23 mouse cellular contexts compared by ENCODE assay signal in genomic region chr1:74256782-74257181, GRCm38 (mm10). TPM values are rescaled to one million over a fixed set of nuclear protein-coding genes. Genes with fewer than 3 reads are reported as not detected.
DNase-seq lines count a peak whose midpoint lies in the region; ATAC-seq and TF ChIP-seq lines count a peak whose summit lies in the region.
"Had no signal": no experiment of that assay in that cellular context is flagged by ENCODE, and none has a peak within 500 bp of the region (broad histone marks: within the 10 kb centered on the region; RNA-seq: fewer than 3 reads in every experiment).

No protein-coding gene starts in this region.

- peaks cover 99% of the 10 kb centered on the region for H3K36me3 ChIP-seq in heart, embryonic 13.5 days
- peaks cover 78% of the 10 kb centered on the region for H3K36me3 ChIP-seq in liver, postnatal 0 days (replicated peaks; ENCODE audit: insufficient read depth, low read length)

- ATAC-seq in heart, embryonic 13.5 days (ENCODE audit: extremely low read depth, insufficient number of reproducible peaks, low FRiP score, low TSS enrichment), result no peak; the same call in 1 of the 2 replicates
- no peak for ATAC-seq in liver, postnatal 0 days
- ATAC-seq: forebrain, postnatal 0 days; inflammation-experienced regulatory T-cells, adult 6 months had no signal

- DNase-seq in heart, adult 9 months (ENCODE audit: low spot score in 2 of 2), result no peak
- DNase-seq in liver, postnatal 0 days, result no peak
- no peak for DNase-seq in liver
- DNase-seq in WW6 (ENCODE audit: low read depth, low spot score), result peak; percentile 29
- no peak for DNase-seq in ovary, postnatal 36 days (ENCODE audit: low spot score)
- no peak for DNase-seq in left cerebral cortex, adult 2 months (ENCODE audit: extremely low spot score in 1 of 2, low spot score in 2 of 2)
- DNase-seq: adrenal gland, postnatal 36 days; cerebellum, adult 2 months; cerebellum, postnatal 36 days; forebrain, postnatal 0 days; thymus, adult 2 months had no signal

- intact Hi-C loops in left cerebral cortex, adult 2 months (cut with DNase I), result no loop called here

- H3K27me3 ChIP-seq in heart, embryonic 13.5 days (replicated peaks), result no peaks in the 10 kb centered on the region
- no peaks in the 10 kb centered on the region for H3K27me3 ChIP-seq in liver, postnatal 0 days (ENCODE audit: insufficient read depth, low read length)
- H3K27me3 ChIP-seq: hindbrain, embryonic 13.5 days; limb, embryonic 13.5 days; midbrain, embryonic 12.5 days had no signal

- H3K9me3 ChIP-seq in heart, embryonic 13.5 days, result no peaks in the 10 kb centered on the region
- no peaks in the 10 kb centered on the region for H3K9me3 ChIP-seq in liver, postnatal 0 days (ENCODE audit: low read length)
- H3K9me3 ChIP-seq: forebrain, embryonic 10.5 days; hindbrain, embryonic 13.5 days; limb, embryonic 13.5 days; midbrain, embryonic 12.5 days had no signal

- H3K4me1 ChIP-seq in heart, embryonic 13.5 days, result peaks cover 30% of the 10 kb centered on the region
- no peaks in the 10 kb centered on the region for H3K4me1 ChIP-seq in liver, postnatal 0 days (ENCODE audit: insufficient read depth)
- H3K4me1 ChIP-seq: forebrain, embryonic 10.5 days; hindbrain, embryonic 13.5 days; limb, embryonic 13.5 days; midbrain, embryonic 12.5 days had no signal

- 27% methylated on average over 4 of the region's 4 CpGs for WGBS in heart, embryonic 13.5 days
- WGBS in liver, postnatal 0 days (ENCODE audit: insufficient replicate concordance), result 87% methylated on average over 4 of the region's 4 CpGs

- H3K4me3 ChIP-seq in heart, embryonic 13.5 days, result no peak overlapping the region
- no peak overlapping the region for H3K4me3 ChIP-seq in liver, postnatal 0 days (ENCODE audit: low read depth, low read length)
- no peak overlapping the region for H3K4me3 ChIP-seq in left cerebral cortex, adult 2 months
- H3K4me3 ChIP-seq: forebrain, embryonic 10.5 days; hindbrain, embryonic 13.5 days; limb, embryonic 13.5 days; midbrain, embryonic 12.5 days had no signal

- no peak overlapping the region for H3K4me2 ChIP-seq in heart, embryonic 13.5 days
- no peak overlapping the region for H3K4me2 ChIP-seq in liver, postnatal 0 days (ENCODE audit: low read depth, low read length)
- H3K4me2 ChIP-seq: hindbrain, embryonic 13.5 days; limb, embryonic 13.5 days; midbrain, embryonic 12.5 days had no signal

- no peak overlapping the region; the same call in 1 of the 2 replicates for H3K9ac ChIP-seq in heart, embryonic 13.5 days
- no peak overlapping the region for H3K9ac ChIP-seq in liver, postnatal 0 days (replicated peaks)
- H3K9ac ChIP-seq: forebrain, postnatal 0 days; hindbrain, embryonic 13.5 days; limb, embryonic 13.5 days; liver, embryonic 14.5 days; midbrain, embryonic 12.5 days had no signal

- peak; percentile 8; the same call in 1 of the 2 replicates for TF ChIP-seq CTCF in liver, postnatal 0 days (IDR thresholded peaks at IDR 0.05; ENCODE audit: low read depth)
- TF ChIP-seq CTCF in left cerebral cortex, adult 2 months (IDR thresholded peaks at IDR 0.05), result no peak

- H3K27ac ChIP-seq in heart, embryonic 13.5 days (replicated peaks), result peak overlapping the region; percentile 71
- no peak overlapping the region for H3K27ac ChIP-seq in liver, postnatal 0 days (ENCODE audit: low read depth)
- no peak overlapping the region for H3K27ac ChIP-seq in left cerebral cortex, adult 2 months
- H3K27ac ChIP-seq: forebrain, embryonic 10.5 days; hindbrain, embryonic 13.5 days; limb, embryonic 13.5 days; liver, embryonic 14.5 days; midbrain, embryonic 12.5 days had no signal

- TF ChIP-seq EP300 in liver, postnatal 0 days (IDR thresholded peaks at IDR 0.05; ENCODE audit: low read depth), result no peak

RNA-seq across cellular contexts. Expression of gene Arpc2, which starts 20.9 kb away (rescaled TPM):
- 400 and 438 TPM in 2 replicates for polyA plus RNA-seq in heart, embryonic 13.5 days (2015; fragmentation: Nextera tagmentation; extraction: Ambion mirVana)
- 238 and 254 TPM in 2 replicates for polyA plus RNA-seq in liver, postnatal 0 days (2015; fragmentation: Nextera tagmentation; extraction: Ambion mirVana)
- total RNA-seq in left cerebral cortex, adult 2 months (2021), result 100 to 1,000 TPM; 249 to 278 TPM

RNA-seq across cellular contexts. Expression of gene Gpbar1, which starts 21.6 kb away (rescaled TPM):
- 0.36 and 0.64 TPM in 2 replicates for polyA plus RNA-seq in heart, embryonic 13.5 days (2015; fragmentation: Nextera tagmentation; extraction: Ambion mirVana)
- polyA plus RNA-seq in liver, postnatal 0 days (2015; fragmentation: Nextera tagmentation; extraction: Ambion mirVana), result 0.20 and 0.22 TPM in 2 replicates
- not detected for total RNA-seq in left cerebral cortex, adult 2 months (2021)
- total RNA-seq: adrenal gland, postnatal 36 days; forebrain, postnatal 0 days; gastrocnemius, adult 18-20 months; layer of hippocampus, postnatal 25 days; left cerebral cortex, postnatal 14 days; megakaryocyte progenitor cell, adult 5-6 weeks; monocyte, adult 5-6 weeks had no signal
- polyA plus RNA-seq: cerebellum, adult 2 months; forebrain, postnatal 0 days; midbrain, embryonic 12.5 days had no signal

RNA-seq across cellular contexts. Expression of gene Aamp, which starts 27.8 kb away (rescaled TPM):
- polyA plus RNA-seq in heart, embryonic 13.5 days (2015; fragmentation: Nextera tagmentation; extraction: Ambion mirVana), result 164 and 188 TPM in 2 replicates
- polyA plus RNA-seq in liver, postnatal 0 days (2015; fragmentation: Nextera tagmentation; extraction: Ambion mirVana), result 105 and 109 TPM in 2 replicates
- 100 to 1,000 TPM; 140 to 143 TPM for total RNA-seq in left cerebral cortex, adult 2 months (2021)

RNA-seq across cellular contexts. Expression of gene Pnkd, which starts 27.9 kb away (rescaled TPM):
- polyA plus RNA-seq in heart, embryonic 13.5 days (2015; fragmentation: Nextera tagmentation; extraction: Ambion mirVana), result 227 and 252 TPM in 2 replicates
- 46.7 and 50.0 TPM in 2 replicates for polyA plus RNA-seq in liver, postnatal 0 days (2015; fragmentation: Nextera tagmentation; extraction: Ambion mirVana)
- total RNA-seq in left cerebral cortex, adult 2 months (2021), result 100 to 1,000 TPM; 155 to 164 TPM

RNA-seq across cellular contexts. Expression of gene Tmbim1, which starts 48.6 kb away (rescaled TPM):
- polyA plus RNA-seq in heart, embryonic 13.5 days (2015; fragmentation: Nextera tagmentation; extraction: Ambion mirVana), result 42.0 and 42.7 TPM in 2 replicates
- 18.5 and 18.7 TPM in 2 replicates for polyA plus RNA-seq in liver, postnatal 0 days (2015; fragmentation: Nextera tagmentation; extraction: Ambion mirVana)
- 10 to 100 TPM; 19.4 to 22.0 TPM for total RNA-seq in left cerebral cortex, adult 2 months (2021)
